Mouse (Mus musculus): Measurements from ENCODE around the gene Nrxn1. TPM values are rescaled to one million over a fixed set of nuclear protein-coding genes. Genes with fewer than 3 reads are reported as not detected.

The Nrxn1 gene
- polyA plus RNA-seq, 1 experiment from 2014 or later, result 161 TPM

GRCm38 (mm10) chr17:90696071-90696800 lies 396.6 kb downstream of the Nrxn1 start:
- Histone ChIP-seq H3K27ac (replicated peaks) (peak overlapping the region; percentile 65), H3K9ac (replicated peaks) (no peak overlapping the region), H3K27me3 (no peaks in the 10 kb centered on the region), H3K36me3 (no peaks in the 10 kb centered on the region), H3K4me3 (no peak overlapping the region), H3K9me3 (no peaks in the 10 kb centered on the region), H3K4me2 (replicated peaks) (peak overlapping the region; percentile 14; the same call in 1 of the 2 replicates), H3K4me1 (peaks cover 14% of the 10 kb centered on the region)
- WGBS, result 4% methylated on average over 6 of the region's 6 CpGs
- ATAC-seq (replicated peaks), result peak; percentile 89

- no peak overlapping the region for H3K27ac ChIP-seq (replicated peaks)
- H3K4me3 ChIP-seq, result no peak overlapping the region
- no peak overlapping the region for H3K4me2 ChIP-seq (replicated peaks)
- peaks cover 14% of the 10 kb centered on the region for H3K4me1 ChIP-seq
- no peak for ATAC-seq (replicated peaks)
- no peaks in the 10 kb centered on the region for H3K36me3 ChIP-seq
- no peak overlapping the region for H3K9ac ChIP-seq (replicated peaks)
- no peaks in the 10 kb centered on the region for H3K27me3 ChIP-seq
- no peaks in the 10 kb centered on the region for H3K9me3 ChIP-seq
- WGBS, result 81% methylated on average over 5 of the region's 5 CpGs
These were observed 397.7 kb downstream of the Nrxn1 start for GRCm38 (mm10) chr17:90695086-90695584.

GRCm38 (mm10) chr17:90684172-90684571 lies 408.7 kb downstream of the Nrxn1 start:
- H3K4me1 ChIP-seq, result peaks cover 6% of the 10 kb centered on the region; the same call in 1 of the 2 replicates
- no peaks in the 10 kb centered on the region for H3K27me3 ChIP-seq
- no peak overlapping the region for H3K4me2 ChIP-seq (replicated peaks)
- no peak overlapping the region for H3K9ac ChIP-seq (replicated peaks)
- H3K36me3 ChIP-seq, result no peaks in the 10 kb centered on the region
- no peak overlapping the region for H3K4me3 ChIP-seq
- ATAC-seq (replicated peaks), result peak; percentile 66; the same call in 1 of the 2 replicates
- no peak overlapping the region for H3K27ac ChIP-seq (replicated peaks)
- no peaks in the 10 kb centered on the region for H3K9me3 ChIP-seq

- Histone ChIP-seq H3K36me3 (no peaks in the 10 kb centered on the region), H3K27me3 (no peaks in the 10 kb centered on the region), H3K27ac (replicated peaks) (no peak overlapping the region), H3K9me3 (no peaks in the 10 kb centered on the region), H3K4me1 (peaks cover 6% of the 10 kb centered on the region; the same call in 1 of the 2 replicates), H3K9ac (replicated peaks) (no peak overlapping the region), H3K4me2 (replicated peaks) (no peak overlapping the region), H3K4me3 (no peak overlapping the region)
- WGBS, result 45% methylated on average over 1 of the region's 1 CpGs
- peak; percentile 67 for ATAC-seq (replicated peaks)
These were observed 411.9 kb downstream of the Nrxn1 start for GRCm38 (mm10) chr17:90681019-90681418.

- H3K27ac ChIP-seq (replicated peaks), result no peak overlapping the region
- H3K4me3 ChIP-seq, result no peak overlapping the region
- H3K27me3 ChIP-seq, result no peaks in the 10 kb centered on the region
- H3K9ac ChIP-seq (replicated peaks), result no peak overlapping the region
- ATAC-seq (replicated peaks), result no peak
- H3K9me3 ChIP-seq, result no peaks in the 10 kb centered on the region
- no peak overlapping the region for H3K4me2 ChIP-seq (replicated peaks)
- H3K4me1 ChIP-seq, result peaks cover 6% of the 10 kb centered on the region; the same call in 1 of the 2 replicates
- 57% methylated on average over 2 of the region's 2 CpGs for WGBS
- H3K36me3 ChIP-seq, result no peaks in the 10 kb centered on the region
These were observed 416.2 kb downstream of the Nrxn1 start for GRCm38 (mm10) chr17:90676676-90677075.

GRCm38 (mm10) chr17:90662318-90662717 lies 430.6 kb downstream of the Nrxn1 start:
- H3K9me3 ChIP-seq, result no peaks in the 10 kb centered on the region
- no peaks in the 10 kb centered on the region for H3K4me1 ChIP-seq
- H3K9ac ChIP-seq (replicated peaks), result no peak overlapping the region
- no peaks in the 10 kb centered on the region for H3K27me3 ChIP-seq
- H3K4me3 ChIP-seq, result no peak overlapping the region
- no peaks in the 10 kb centered on the region for H3K36me3 ChIP-seq
- H3K27ac ChIP-seq (replicated peaks), result no peak overlapping the region
- no peak overlapping the region for H3K4me2 ChIP-seq (replicated peaks)
- 91% methylated on average over 2 of the region's 2 CpGs for WGBS
- no peak for ATAC-seq (replicated peaks)

GRCm38 (mm10) chr17:90654506-90654905 lies 438.4 kb downstream of the Nrxn1 start:
- Histone ChIP-seq H3K4me1 (peaks cover 13% of the 10 kb centered on the region), H3K36me3 (no peaks in the 10 kb centered on the region), H3K27me3 (no peaks in the 10 kb centered on the region), H3K9me3 (no peaks in the 10 kb centered on the region), H3K27ac (replicated peaks) (0 out of 2 replicates have a peak overlapping the region, but pooled peaks have one; percentile 15), H3K4me2 (replicated peaks) (no peak overlapping the region), H3K4me3 (no peak overlapping the region), H3K9ac (replicated peaks) (no peak overlapping the region)
- 40% methylated on average over 1 of the region's 1 CpGs for WGBS
- peak; percentile 71 for ATAC-seq (replicated peaks)

- Histone ChIP-seq H3K27ac (replicated peaks) (no peak overlapping the region), H3K4me1 (peaks cover 13% of the 10 kb centered on the region), H3K4me2 (replicated peaks) (no peak overlapping the region), H3K9me3 (no peaks in the 10 kb centered on the region), H3K36me3 (no peaks in the 10 kb centered on the region), H3K27me3 (no peaks in the 10 kb centered on the region), H3K4me3 (no peak overlapping the region), H3K9ac (replicated peaks) (no peak overlapping the region)
- 24% methylated on average over 2 of the region's 2 CpGs for WGBS
- peak; percentile 83 for ATAC-seq (replicated peaks)
These were observed 439.5 kb downstream of the Nrxn1 start for GRCm38 (mm10) chr17:90653347-90653746.

- no peak for ATAC-seq (replicated peaks)
These were observed 442.6 kb downstream of the Nrxn1 start for GRCm38 (mm10) chr17:90650279-90650678.

GRCm38 (mm10) chr17:90638970-90639524 lies 453.8 kb downstream of the Nrxn1 start:
- no peak overlapping the region for H3K9ac ChIP-seq (replicated peaks)
- H3K4me3 ChIP-seq, result no peak overlapping the region
- H3K36me3 ChIP-seq, result no peaks in the 10 kb centered on the region
- H3K27ac ChIP-seq (replicated peaks), result no peak overlapping the region
- peaks cover 2% of the 10 kb centered on the region; the same call in 1 of the 2 replicates for H3K4me1 ChIP-seq
- peak; percentile 85 for ATAC-seq (replicated peaks)
- WGBS, result 42% methylated on average over 2 of the region's 2 CpGs
- H3K9me3 ChIP-seq, result no peaks in the 10 kb centered on the region
- H3K27me3 ChIP-seq, result no peaks in the 10 kb centered on the region
- H3K4me2 ChIP-seq (replicated peaks), result no peak overlapping the region

More at GRCm38 (mm10) chr17:90650279-90650678, 442.6 kb downstream of the Nrxn1 start:
- H3K36me3 ChIP-seq, result no peaks in the 10 kb centered on the region
- WGBS, result 87% methylated on average over 1 of the region's 1 CpGs
- no peak overlapping the region for H3K27ac ChIP-seq (replicated peaks)
- H3K9me3 ChIP-seq, result no peaks in the 10 kb centered on the region
- H3K9ac ChIP-seq (replicated peaks), result no peak overlapping the region
- H3K4me1 ChIP-seq, result peaks cover 13% of the 10 kb centered on the region
- H3K27me3 ChIP-seq, result no peaks in the 10 kb centered on the region
- no peak overlapping the region for H3K4me3 ChIP-seq
- H3K4me2 ChIP-seq (replicated peaks), result no peak overlapping the region

- Histone ChIP-seq H3K27ac (replicated peaks) (no peak overlapping the region), H3K4me3 (no peak overlapping the region), H3K9me3 (no peaks in the 10 kb centered on the region), H3K4me2 (replicated peaks) (no peak overlapping the region), H3K36me3 (no peaks in the 10 kb centered on the region), H3K4me1 (peaks cover 2% of the 10 kb centered on the region; the same call in 1 of the 2 replicates), H3K9ac (replicated peaks) (no peak overlapping the region), H3K27me3 (no peaks in the 10 kb centered on the region)
- 90% methylated on average over 4 of the region's 4 CpGs for WGBS
- ATAC-seq (replicated peaks), result no peak
These were observed 454.6 kb downstream of the Nrxn1 start for GRCm38 (mm10) chr17:90638183-90638727.

GRCm38 (mm10) chr17:90631371-90631770 lies 461.5 kb downstream of the Nrxn1 start:
- H3K9me3 ChIP-seq, result no peaks in the 10 kb centered on the region
- no peak for ATAC-seq (replicated peaks)
- no peak overlapping the region for H3K4me2 ChIP-seq (replicated peaks)
- H3K27ac ChIP-seq (replicated peaks), result no peak overlapping the region
- WGBS, result 50% methylated on average over 2 of the region's 2 CpGs
- H3K36me3 ChIP-seq, result no peaks in the 10 kb centered on the region
- no peak overlapping the region for H3K4me3 ChIP-seq
- H3K27me3 ChIP-seq, result no peaks in the 10 kb centered on the region
- peaks cover 22% of the 10 kb centered on the region for H3K4me1 ChIP-seq
- no peak overlapping the region for H3K9ac ChIP-seq (replicated peaks)

Data from forebrain, embryonic 15.5 days (tissue).